Mouse (Mus musculus) lung, adult 2 months (tissue): ENCODE measurements at regions not wholly inside any gene's neighbourhood (a gene's known extent, or its start where the extent isn't known, plus 50 kb on each side); places are given as distances from the start of the nearest gene placed in this dataset.

Source experiments
- CTCF ChIP-seq: fragments of 200-500 bp; IDR thresholded peaks from 2 replicates; pipeline ENCODE4 v1.5.1; 2011; ENCODE audit warnings: mild to moderate bottlenecking, low read length, control low read depth; ENCODE audit not compliant: insufficient read depth
- POLR2A ChIP-seq: fragments of 200-500 bp; IDR thresholded peaks from 2 replicates; pipeline ENCODE4 v1.6.1; 2011; ENCODE audit warnings: low read depth, mild to moderate bottlenecking, control low read depth, low read length, borderline replicate concordance; ENCODE audit errors: extremely low read depth

DNA sequence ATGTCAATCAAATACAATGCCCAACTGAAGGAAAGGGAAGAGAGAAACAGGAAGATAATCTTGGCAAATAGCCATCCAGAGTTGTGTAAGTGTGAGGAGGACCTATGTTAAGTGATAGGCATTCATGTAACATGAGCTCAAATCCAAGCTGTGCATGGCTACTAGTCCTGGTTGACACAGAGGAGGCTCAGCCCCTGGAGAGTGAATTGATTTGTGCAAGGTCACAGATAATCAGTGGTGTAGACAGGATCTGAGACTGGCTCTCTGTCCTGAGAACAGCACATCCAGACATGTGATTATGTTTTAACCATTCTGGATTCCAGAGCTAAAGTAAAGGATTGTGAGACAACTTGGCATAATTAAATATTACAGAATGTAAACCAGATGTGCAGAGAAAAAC lies 53.0 kb upstream of the Sox4 start:
- TF ChIP-seq CTCF: no peak
- no peak for TF ChIP-seq POLR2A
